Mouse (Mus musculus) frontal cortex, postnatal 36 days (tissue): Measurements from ENCODE around the gene Pan2.
A peak's percentile ranks its signal among the peaks of the same experiment; 100 is the strongest.
"Not testable (repeated sequence)": the region's sequence is repeated elsewhere in the genome, so short reads cannot be mapped to it uniquely, and the experiment has no call there.

Source experiments
- DNase-seq, 2 experiments: peaks; one replicate each; pipeline ENCODE4 v3.0.0; 2022; ENCODE audit warnings: low spot score in 2 of 2

Pan2 gene

GRCm38 (mm10) chr10:128283604-128284579, 19.2 kb upstream of the Pan2 start:
- peak; percentile 46 to 52 for DNase-seq

GRCm38 (mm10) chr10:128290594-128290993, 12.5 kb upstream of the Pan2 start:
- not testable (repeated sequence) for DNase-seq

DNA sequence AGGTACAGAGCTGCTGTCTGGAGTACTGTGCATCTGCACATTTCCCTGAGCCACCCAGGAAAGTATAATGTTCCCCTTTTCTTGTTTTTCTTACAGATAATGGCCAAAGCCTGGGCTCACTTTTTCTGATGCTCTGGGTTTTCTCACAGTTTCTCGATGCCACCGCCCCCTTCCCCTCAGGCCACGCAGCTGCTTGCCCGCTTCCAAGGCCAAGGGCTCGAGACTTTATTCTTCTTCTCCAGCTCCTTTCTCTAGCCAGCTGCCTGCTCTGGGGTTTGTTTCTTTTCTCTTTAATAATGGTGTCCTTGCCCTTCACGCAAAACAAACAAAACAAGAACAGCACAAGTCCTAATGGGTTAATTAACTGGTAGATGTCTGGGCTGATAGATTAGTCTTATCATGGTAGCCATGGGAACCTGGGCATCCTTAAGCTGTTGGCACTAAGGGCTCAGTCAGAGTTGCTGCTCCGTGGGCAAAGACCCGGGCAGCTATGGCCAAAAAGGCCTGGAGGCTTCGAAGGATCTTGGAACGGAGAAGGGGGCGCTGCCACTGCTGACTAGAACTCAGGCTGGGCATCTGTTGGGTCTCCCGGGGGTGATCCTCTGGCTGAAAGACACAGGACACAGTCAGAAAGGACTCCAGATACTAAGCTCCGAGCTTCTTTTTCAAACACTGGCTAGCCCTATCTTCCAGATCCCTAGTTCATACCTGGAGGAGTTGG, 6.6 kb upstream of the Pan2 start:
- DNase-seq, result no peak

- DNase-seq, result no peak
These were observed 5.9 kb upstream of the Pan2 start for GRCm38 (mm10) chr10:128297221-128297620.

DNA sequence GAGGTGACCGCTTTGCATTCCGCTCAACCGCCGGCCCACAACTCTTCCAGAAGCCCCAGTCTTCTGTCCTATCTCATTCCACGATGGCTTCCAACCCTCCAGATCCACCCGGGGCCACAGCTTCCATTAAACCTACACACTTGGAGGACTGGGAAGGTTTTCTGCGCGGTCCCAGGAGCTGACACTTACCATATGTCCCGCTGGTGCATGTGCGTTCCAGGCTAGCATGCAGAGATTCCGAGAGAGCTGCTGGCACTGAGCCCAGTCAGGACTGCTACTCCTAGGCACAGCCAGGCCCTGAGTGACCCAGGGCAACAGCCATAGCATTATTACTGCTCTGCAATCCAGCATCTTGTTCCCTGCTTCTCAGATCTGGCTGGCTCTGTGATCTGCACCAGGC, 5.5 kb upstream of the Pan2 start:
- no peak for DNase-seq

DNA sequence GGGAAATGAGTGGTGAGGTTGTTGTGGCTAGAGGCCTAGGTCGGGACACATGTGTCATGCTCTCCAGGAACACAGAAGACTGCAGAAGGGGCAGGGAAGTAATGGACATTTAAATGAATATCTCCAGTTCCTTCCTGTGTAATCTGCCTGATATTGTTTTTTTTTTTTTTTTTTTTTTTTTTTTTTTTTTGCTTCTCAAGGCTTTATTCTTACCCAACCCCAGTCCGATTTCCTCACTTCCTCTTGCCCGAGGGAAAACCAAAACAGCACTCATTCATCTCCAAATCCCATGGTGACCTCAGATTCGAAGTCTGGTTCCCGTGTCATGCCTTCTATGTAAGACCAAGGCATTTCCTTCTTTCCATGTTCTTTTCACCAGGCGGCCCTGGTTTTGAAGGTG, 4.9 kb upstream of the Pan2 start:
- no peak for DNase-seq

DNA sequence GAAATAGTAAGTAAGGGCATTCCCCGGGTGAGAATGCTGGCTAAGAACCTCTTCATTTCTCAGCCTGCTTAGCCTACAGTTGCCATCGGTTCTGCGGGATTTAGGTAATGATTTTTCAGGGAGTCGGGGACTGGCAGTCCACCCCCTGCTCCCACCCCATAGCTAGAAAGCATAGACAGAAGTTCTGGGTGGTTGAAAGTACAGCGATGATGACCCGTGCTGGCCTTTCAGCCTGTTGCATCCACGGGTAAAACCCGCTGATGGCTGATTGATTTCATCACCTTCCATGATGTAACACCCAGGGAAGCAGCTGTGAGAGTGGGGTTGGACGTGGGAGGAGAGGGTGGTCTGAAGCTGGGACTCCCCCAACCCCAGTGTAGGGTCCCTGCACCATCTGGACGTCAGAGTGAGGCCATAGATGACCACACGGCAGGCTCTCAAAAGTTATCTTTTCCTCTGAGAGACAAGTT, 4.4 kb upstream of the Pan2 start, which contains the start of gene Il23a:
Gene Il23a, minus strand, starts transcription at position 51 of the 470 bp plus-strand sequence.
- no peak for DNase-seq

- DNase-seq, result peak in 1 of 2 experiments; percentile 13
These were observed 778 bp upstream of the Pan2 start for GRCm38 (mm10) chr10:128302357-128302756.

DNA sequence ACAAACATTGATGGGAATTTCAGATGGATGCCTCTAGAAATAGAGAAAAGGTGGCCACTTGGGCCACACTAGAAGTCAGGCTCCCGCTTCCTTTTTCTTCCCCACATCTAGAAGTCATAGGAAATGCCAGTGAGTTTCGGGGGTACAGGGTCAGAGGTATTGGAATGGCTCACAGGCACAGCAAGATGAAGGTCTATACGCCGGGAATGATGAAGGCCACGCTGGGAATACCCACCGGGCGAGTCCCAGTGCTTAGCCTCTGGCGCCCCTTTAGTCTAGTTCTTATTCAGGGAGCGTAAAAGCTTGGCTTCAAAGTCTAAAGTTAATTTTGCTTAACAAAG, 380 bp upstream of the Pan2 start:
- no peak for DNase-seq

- no peak for DNase-seq
These were observed 6.5 kb downstream of the Pan2 start for GRCm38 (mm10) chr10:128309654-128310053.

- DNase-seq, result no peak
These were observed 7.0 kb downstream of the Pan2 start for GRCm38 (mm10) chr10:128310177-128310576.

GRCm38 (mm10) chr10:128310902-128311301, 7.8 kb downstream of the Pan2 start:
- DNase-seq, result no peak

- DNase-seq, result no peak
These were observed 12.4 kb downstream of the Pan2 start for GRCm38 (mm10) chr10:128315578-128315977.

- DNase-seq, result no peak
These were observed 18.5 kb downstream of the Pan2 start for GRCm38 (mm10) chr10:128321641-128322040.

- DNase-seq, result peak; percentile 86 to 89
These were observed 19.3 kb downstream of the Pan2 start, which contains the start of gene Cnpy2 for GRCm38 (mm10) chr10:128322141-128323108. Gene Cnpy2, plus strand, starts transcription at chr10:128322459.

GRCm38 (mm10) chr10:128323516-128323915, 20.4 kb downstream of the Pan2 start:
- no peak for DNase-seq

- DNase-seq, result peak in 1 of 2 experiments; percentile 40
These were observed 23.7 kb downstream of the Pan2 start for GRCm38 (mm10) chr10:128326825-128327224.

- no peak for DNase-seq
These were observed 24.5 kb downstream of the Pan2 start for GRCm38 (mm10) chr10:128327610-128328009.

DNA sequence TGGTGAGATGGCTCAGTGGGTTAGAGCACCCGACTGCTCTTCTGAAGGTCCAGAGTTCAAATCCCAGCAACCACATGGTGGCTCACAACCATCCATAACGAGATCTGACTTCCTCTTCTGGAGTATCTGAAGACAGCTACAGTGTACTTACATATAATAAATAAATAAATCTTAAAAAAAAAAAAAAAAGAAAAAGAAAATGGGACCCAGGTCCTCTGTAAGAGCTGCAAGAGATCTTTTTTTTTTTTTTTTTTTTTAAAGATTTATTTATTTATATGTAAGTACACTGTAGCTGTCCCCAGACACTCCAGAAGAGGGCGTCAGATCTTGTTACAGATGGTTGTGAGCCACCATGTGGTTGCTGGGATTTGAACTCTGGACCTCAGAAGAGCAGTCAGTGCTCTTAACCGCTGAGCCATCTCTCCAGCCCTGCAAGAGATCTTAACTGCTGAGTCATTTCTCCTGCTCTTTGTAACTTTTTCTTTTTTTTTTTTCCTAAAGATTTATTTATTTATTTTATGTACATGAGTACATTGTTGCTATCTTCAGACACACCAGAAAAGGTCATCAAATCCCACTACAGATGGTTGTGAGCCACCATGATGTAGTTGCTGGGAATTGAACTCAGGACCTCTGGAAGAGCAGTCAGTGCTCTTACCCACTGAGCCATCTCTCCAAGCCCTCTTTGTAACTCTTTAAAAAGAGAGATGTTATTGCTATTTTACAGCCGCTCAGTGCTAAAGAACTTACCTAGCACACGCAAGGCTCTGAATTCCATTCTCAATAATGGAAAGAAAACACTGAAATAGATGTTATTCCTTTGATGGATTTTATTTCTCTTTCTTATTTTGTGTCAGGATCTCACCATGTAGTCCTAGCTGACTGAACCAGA, 29.5 kb downstream of the Pan2 start:
- DNase-seq, result not testable (repeated sequence)

- DNase-seq, result peak; percentile 61 to 67
These were observed 32.4 kb downstream of the Pan2 start for GRCm38 (mm10) chr10:128335582-128335981.
